Mouse (Mus musculus) myocyte (in vitro differentiated cells): ENCODE results near the gene Gm39115.
"Not testable (repeated sequence)": the region's sequence is repeated elsewhere in the genome, so short reads cannot be mapped to it uniquely, and the experiment has no call there.

ENCODE experiments used
- POLR2A ChIP-seq: IDR thresholded peaks from one replicate; pipeline ENCODE4 v1.6.1; 2011; ENCODE audit warnings: low read depth, mild to moderate bottlenecking, control low read depth, moderate library complexity; ENCODE audit not compliant: insufficient read length
- POLR2AphosphoS2 ChIP-seq: IDR thresholded peaks from one replicate; pipeline ENCODE4 v1.6.1; 2011; ENCODE audit warnings: low read depth, control low read depth; ENCODE audit not compliant: insufficient read length
- USF1 ChIP-seq: IDR thresholded peaks from one replicate; pipeline ENCODE4 v1.6.1; 2011; ENCODE audit warnings: low read depth, mild to moderate bottlenecking, control low read depth, moderate library complexity

DNA sequence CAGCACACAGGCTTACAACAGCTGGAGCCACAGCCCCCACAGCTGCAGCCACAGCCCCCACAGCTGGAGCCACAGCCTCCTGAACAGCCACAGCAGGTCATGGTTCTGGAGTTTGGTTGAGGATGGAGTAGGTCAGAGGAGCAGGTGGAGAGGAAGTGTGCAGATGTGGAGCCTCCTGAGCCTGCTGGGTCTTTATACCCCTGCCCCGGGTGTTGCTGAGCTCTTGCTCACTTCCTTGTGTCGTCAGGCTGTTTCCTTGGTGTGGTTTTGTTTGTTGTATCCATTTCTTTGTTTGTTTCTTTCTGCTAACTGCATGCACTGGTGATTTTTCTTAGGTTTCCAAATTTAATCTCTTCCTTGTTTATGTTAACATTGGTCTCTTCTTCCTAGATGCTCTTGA, at the start of gene Gm39115:
- TF ChIP-seq USF1, POLR2AphosphoS2, POLR2A: not testable (repeated sequence)
